Mouse (Mus musculus): Measurements from ENCODE around the gene Cib3. TPM values are rescaled to one million over a fixed set of nuclear protein-coding genes. Genes with fewer than 3 reads are reported as not detected.

The Cib3 gene
- polyA plus RNA-seq, 1 experiment from 2014 or later: not detected

GRCm38 (mm10) chr8:72160007-72160406 is 52.6 kb downstream of the Cib3 start:
- Histone ChIP-seq H3K9me3 (replicated peaks; ENCODE audit: control insufficient read depth, low read length) (no peaks in the 10 kb centered on the region), H3K9ac (ENCODE audit: low read length) (peak overlapping the region; percentile 56), H3K4me2 (ENCODE audit: low read depth, low read length) (peak overlapping the region; percentile 66), H3K36me3 (ENCODE audit: control insufficient read depth, insufficient read depth) (peaks cover 9% of the 10 kb centered on the region; the same call in 1 of the 2 replicates), H3K4me1 (ENCODE audit: control insufficient read depth, insufficient read depth, low read length) (peaks cover 22% of the 10 kb centered on the region), H3K27ac (ENCODE audit: low read length) (no peak overlapping the region), H3K27me3 (ENCODE audit: control insufficient read depth, insufficient read depth, low read length) (no peaks in the 10 kb centered on the region), H3K4me3 (ENCODE audit: low read length) (peak overlapping the region; percentile 58)
- ATAC-seq (replicated peaks; ENCODE audit: extremely low read depth, insufficient read depth, low FRiP score): no peak
- 61% methylated on average over 3 of the region's 3 CpGs for WGBS

GRCm38 (mm10) chr8:72158726-72159125 is 53.9 kb downstream of the Cib3 start:
- no peak overlapping the region for H3K9ac ChIP-seq (ENCODE audit: low read length)
- peaks cover 22% of the 10 kb centered on the region for H3K4me1 ChIP-seq (ENCODE audit: control insufficient read depth, insufficient read depth, low read length)
- H3K4me3 ChIP-seq (ENCODE audit: low read length): no peak overlapping the region
- H3K4me2 ChIP-seq (ENCODE audit: low read depth, low read length): no peak overlapping the region
- no peaks in the 10 kb centered on the region for H3K27me3 ChIP-seq (ENCODE audit: control insufficient read depth, insufficient read depth, low read length)
- ATAC-seq (replicated peaks; ENCODE audit: extremely low read depth, insufficient read depth, low FRiP score): no peak
- no peaks in the 10 kb centered on the region for H3K9me3 ChIP-seq (replicated peaks; ENCODE audit: control insufficient read depth, low read length)
- H3K27ac ChIP-seq (ENCODE audit: low read length): no peak overlapping the region
- 0 out of 2 replicates have a peak, but pooled peaks cover 2% of the 10 kb centered on the region for H3K36me3 ChIP-seq (ENCODE audit: control insufficient read depth, insufficient read depth)
- WGBS: 74% methylated on average over 3 of the region's 3 CpGs

- Histone ChIP-seq H3K27me3 (ENCODE audit: control insufficient read depth, insufficient read depth, low read length) (no peaks in the 10 kb centered on the region), H3K9me3 (replicated peaks; ENCODE audit: control insufficient read depth, low read length) (no peaks in the 10 kb centered on the region), H3K9ac (ENCODE audit: low read length) (no peak overlapping the region), H3K4me1 (ENCODE audit: control insufficient read depth, insufficient read depth, low read length) (peaks cover 22% of the 10 kb centered on the region), H3K4me3 (ENCODE audit: low read length) (no peak overlapping the region), H3K4me2 (ENCODE audit: low read depth, low read length) (no peak overlapping the region), H3K36me3 (ENCODE audit: control insufficient read depth, insufficient read depth) (peaks cover 5% of the 10 kb centered on the region), H3K27ac (ENCODE audit: low read length) (no peak overlapping the region)
- no peak for ATAC-seq (replicated peaks; ENCODE audit: extremely low read depth, insufficient read depth, low FRiP score)
- 83% methylated on average over 2 of the region's 2 CpGs for WGBS
These were observed 54.5 kb downstream of the Cib3 start for GRCm38 (mm10) chr8:72158096-72158495.

Other genes starting within 250 kb of the Cib3 start
- gene Cyp4f18, start 203.2 kb downstream of the Cib3 start, polyA plus RNA-seq (2015; fragmentation: Nextera tagmentation; extraction: Ambion mirVana): 0.74 and 1.8 TPM in 2 replicates
- gene Olfr372, start 171.6 kb downstream of the Cib3 start, polyA plus RNA-seq (2015; fragmentation: Nextera tagmentation; extraction: Ambion mirVana): not detected in 2 replicates
- gene Olfr373, start 129.7 kb downstream of the Cib3 start, polyA plus RNA-seq (2015; fragmentation: Nextera tagmentation; extraction: Ambion mirVana): not detected in 2 replicates
- gene Olfr374, start 105.8 kb downstream of the Cib3 start, polyA plus RNA-seq (2015; fragmentation: Nextera tagmentation; extraction: Ambion mirVana): 0.04 TPM in 1 of 2 replicates, not detected in the other
- 351 and 381 TPM in 2 replicates for gene Tpm4, start 77.9 kb downstream of the Cib3 start, polyA plus RNA-seq (2015; fragmentation: Nextera tagmentation; extraction: Ambion mirVana)
- 77.4 and 101 TPM in 2 replicates for gene Rab8a, start 51.6 kb downstream of the Cib3 start, polyA plus RNA-seq (2015; fragmentation: Nextera tagmentation; extraction: Ambion mirVana)
- gene Hsh2d, start 23.2 kb downstream of the Cib3 start, polyA plus RNA-seq (2015; fragmentation: Nextera tagmentation; extraction: Ambion mirVana): 0.55 and 1.1 TPM in 2 replicates
- not detected in 2 replicates for gene Gm11034, start 799 bp upstream of the Cib3 start, polyA plus RNA-seq (2015; fragmentation: Nextera tagmentation; extraction: Ambion mirVana)
- 44.1 and 46.6 TPM in 2 replicates for gene Fam32a, start 6.9 kb upstream of the Cib3 start, polyA plus RNA-seq (2015; fragmentation: Nextera tagmentation; extraction: Ambion mirVana)
- gene Ap1m1, start 27.2 kb upstream of the Cib3 start, polyA plus RNA-seq (2015; fragmentation: Nextera tagmentation; extraction: Ambion mirVana): 120 and 121 TPM in 2 replicates
- gene Gm10282, start 92.4 kb upstream of the Cib3 start, polyA plus RNA-seq (2015; fragmentation: Nextera tagmentation; extraction: Ambion mirVana): 15.0 and 30.4 TPM in 2 replicates
- 14.8 and 15.3 TPM in 2 replicates for gene Klf2, start 106.2 kb upstream of the Cib3 start, polyA plus RNA-seq (2015; fragmentation: Nextera tagmentation; extraction: Ambion mirVana)
- gene Eps15l1, start 208.6 kb upstream of the Cib3 start, polyA plus RNA-seq (2015; fragmentation: Nextera tagmentation; extraction: Ambion mirVana): 38.8 and 40.2 TPM in 2 replicates
- gene Calr3, start 231.0 kb upstream of the Cib3 start, polyA plus RNA-seq (2015; fragmentation: Nextera tagmentation; extraction: Ambion mirVana): 1.4 and 1.5 TPM in 2 replicates
- gene 1700030K09Rik, start 231.0 kb upstream of the Cib3 start, polyA plus RNA-seq (2015; fragmentation: Nextera tagmentation; extraction: Ambion mirVana): 9.8 and 10.3 TPM in 2 replicates